Mouse (Mus musculus) left cerebral cortex, adult 2 months (tissue): Measurements from ENCODE around the gene Tgm2. TPM values are rescaled to one million over a fixed set of nuclear protein-coding genes. Genes with fewer than 3 reads are reported as not detected.

Experiments
- DNase-seq, 2 experiments: peaks; one replicate each; pipeline ENCODE4 v3.0.0; 2021 to 2022; ENCODE audit warnings: low spot score in 2 of 2, mixed read lengths in 1 of 2; ENCODE audit errors: extremely low spot score in 1 of 2
- H3K27ac ChIP-seq: fragments of 200-600 bp; 2 replicates; pipeline ENCODE4 v1.8.1; 2022
- H3K4me3 ChIP-seq: fragments of 200-600 bp; 2 replicates; pipeline ENCODE4 v1.8.1; 2022
- CTCF ChIP-seq: fragments of 200-600 bp; IDR thresholded peaks from 2 replicates; pipeline ENCODE4 v1.8.1; 2022; ENCODE audit warnings: antibody characterized with exemption, mild to moderate bottlenecking, moderate library complexity
- intact Hi-C: fragments of 180-260 bp; cut with DNase I; formaldehyde crosslinking; loops from one replicate; pipeline ENCODE4 v1.15.1; 2025
- total RNA-seq, 2 experiments: library from RNA; stranded (reverse); gene quantifications; 2 replicates each; pipeline ENCODE4 v1.2.3; 2021

Tgm2 gene
- total RNA-seq, 2 experiments from 2014 or later, result 12.9 to 14.6 TPM

- Histone ChIP-seq H3K27ac (no peak overlapping the region), H3K4me3 (no peak overlapping the region)
- DNase-seq, result no peak
- intact Hi-C loops, result no loop called here
- no peak for TF ChIP-seq CTCF
Measured at GRCm38 (mm10) chr2:158094300-158094699, 51.9 kb downstream of the Tgm2 start.

- H3K4me3 ChIP-seq, result no peak overlapping the region
- TF ChIP-seq CTCF, result no peak
- H3K27ac ChIP-seq, result no peak overlapping the region
- intact Hi-C loops, result no loop called here
- peak in 1 of 2 experiments; percentile 19 for DNase-seq
Measured at GRCm38 (mm10) chr2:158093345-158093744, 52.9 kb downstream of the Tgm2 start.

DNA sequence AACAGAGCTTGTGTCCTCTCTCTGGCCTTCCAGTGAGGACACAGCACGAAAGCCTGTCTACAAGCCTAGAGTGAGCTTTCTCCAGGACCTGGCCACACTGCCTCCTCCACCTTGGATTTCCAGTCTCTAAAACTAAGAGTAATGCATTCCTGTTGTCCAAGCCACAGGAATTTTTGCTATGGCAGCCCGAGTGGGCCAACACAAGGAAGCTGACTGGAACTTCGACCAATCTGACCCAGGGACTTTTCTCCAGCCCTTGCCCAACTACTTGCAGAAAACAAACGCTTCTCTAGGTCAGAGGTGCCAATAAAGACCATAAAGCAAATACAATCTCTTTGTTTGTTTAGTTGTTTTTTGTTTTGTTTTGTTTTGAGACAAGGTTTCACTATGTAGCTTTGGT is 56.1 kb downstream of the Tgm2 start:
- intact Hi-C loops, result no loop called here
- Histone ChIP-seq H3K4me3 (no peak overlapping the region), H3K27ac (no peak overlapping the region)
- TF ChIP-seq CTCF, result no peak
- no peak for DNase-seq

DNA sequence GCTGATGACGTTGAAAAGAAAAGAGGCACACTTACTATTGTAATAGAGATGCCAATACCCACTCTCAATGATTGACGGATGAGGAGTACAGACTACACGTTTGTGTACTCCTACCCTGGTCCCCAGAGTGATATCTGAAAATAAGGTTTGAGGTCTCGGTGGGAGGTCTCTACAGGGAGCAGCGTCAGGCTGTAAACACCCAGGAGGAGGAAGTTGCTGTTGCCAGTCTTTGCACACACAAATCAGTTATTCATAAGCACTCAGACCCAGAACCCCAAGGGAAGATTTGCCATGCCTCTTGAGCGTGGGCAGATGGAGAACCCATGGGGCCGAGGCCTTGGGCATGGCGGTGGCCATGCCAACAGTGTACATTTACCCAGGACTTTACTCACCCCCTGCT is 61.8 kb downstream of the Tgm2 start:
- no peak overlapping the region for H3K27ac ChIP-seq
- DNase-seq, result no peak
- H3K4me3 ChIP-seq, result no peak overlapping the region
- intact Hi-C loops, result no loop called here
- TF ChIP-seq CTCF, result no peak

GRCm38 (mm10) chr2:158080622-158081241 is 65.5 kb downstream of the Tgm2 start:
- Histone ChIP-seq H3K4me3 (no peak overlapping the region), H3K27ac (no peak overlapping the region)
- DNase-seq, result no peak
- intact Hi-C loops, result no loop called here
- no peak for TF ChIP-seq CTCF

DNA sequence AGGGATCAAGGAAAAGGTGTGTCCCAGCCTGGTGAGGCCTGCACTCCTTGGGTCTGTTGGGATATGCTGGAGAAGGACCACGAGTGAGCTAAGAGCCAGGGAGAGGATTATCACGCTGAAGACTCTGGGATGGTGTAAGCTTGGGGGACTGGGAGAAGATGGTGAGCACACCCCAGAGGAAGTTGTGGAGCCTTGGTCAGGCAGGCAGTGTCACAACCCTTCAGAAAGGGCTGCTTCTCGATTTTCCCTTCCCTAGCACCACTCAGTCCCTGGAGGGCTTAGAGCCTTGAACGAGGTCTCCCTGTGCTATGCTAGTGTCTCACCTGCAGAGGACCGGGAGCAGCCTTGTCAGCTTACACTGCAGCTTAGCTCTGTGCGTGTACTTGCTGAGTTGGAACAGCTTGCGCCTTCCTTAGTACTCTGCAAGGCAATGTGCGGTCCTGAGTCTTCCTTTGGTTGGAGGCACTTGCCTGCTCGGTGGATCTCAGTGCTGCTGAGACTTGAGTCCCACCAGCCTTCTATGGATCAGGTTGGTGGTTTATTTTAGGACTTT is 66.3 kb downstream of the Tgm2 start:
- no peak overlapping the region for H3K27ac ChIP-seq
- DNase-seq, result no peak
- peak; percentile 10; the same call in 1 of the 2 replicates for TF ChIP-seq CTCF
- intact Hi-C loops, result no loop called here
- H3K4me3 ChIP-seq, result no peak overlapping the region

- Histone ChIP-seq H3K27ac (no peak overlapping the region), H3K4me3 (no peak overlapping the region)
- intact Hi-C loops, result no loop called here
- no peak for TF ChIP-seq CTCF
- no peak for DNase-seq
Measured at GRCm38 (mm10) chr2:158078971-158079370, 67.3 kb downstream of the Tgm2 start.

GRCm38 (mm10) chr2:158077981-158078380 is 68.3 kb downstream of the Tgm2 start:
- DNase-seq, result no peak

GRCm38 (mm10) chr2:158076690-158077089 is 69.5 kb downstream of the Tgm2 start:
- intact Hi-C loops, result no loop called here
- no peak overlapping the region for H3K27ac ChIP-seq
- DNase-seq, result no peak
- H3K4me3 ChIP-seq, result no peak overlapping the region
- no peak for TF ChIP-seq CTCF

More at GRCm38 (mm10) chr2:158077981-158078380, 68.3 kb downstream of the Tgm2 start:
- H3K4me3 ChIP-seq, result no peak overlapping the region
- intact Hi-C loops, result no loop called here
- no peak overlapping the region for H3K27ac ChIP-seq
- no peak for TF ChIP-seq CTCF

- intact Hi-C loops, result no loop called here
- no peak for TF ChIP-seq CTCF
- Histone ChIP-seq H3K4me3 (no peak overlapping the region), H3K27ac (no peak overlapping the region)
- DNase-seq, result no peak
Measured at GRCm38 (mm10) chr2:158074835-158075234, 71.4 kb downstream of the Tgm2 start.

DNA sequence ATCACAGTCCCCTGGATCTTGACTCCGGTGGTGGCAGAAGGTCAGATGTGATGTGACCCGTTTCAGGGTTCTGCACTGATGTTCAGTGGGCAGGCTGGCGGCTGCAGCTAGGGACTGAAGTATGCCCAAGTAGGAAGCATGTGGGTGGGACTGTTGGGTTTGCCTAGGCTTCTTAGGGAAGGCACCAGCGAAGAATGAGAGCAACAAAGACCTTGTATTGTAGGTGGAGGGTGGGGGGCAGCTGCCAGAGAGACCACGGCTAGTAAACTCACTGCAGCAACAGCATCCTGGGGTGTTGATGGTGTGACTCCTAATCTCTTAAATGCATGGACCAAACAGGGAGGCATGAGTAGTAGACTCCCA is 74.6 kb downstream of the Tgm2 start:
- no peak for DNase-seq
- no peak for TF ChIP-seq CTCF
- Histone ChIP-seq H3K27ac (no peak overlapping the region), H3K4me3 (no peak overlapping the region)
- intact Hi-C loops, result no loop called here

DNA sequence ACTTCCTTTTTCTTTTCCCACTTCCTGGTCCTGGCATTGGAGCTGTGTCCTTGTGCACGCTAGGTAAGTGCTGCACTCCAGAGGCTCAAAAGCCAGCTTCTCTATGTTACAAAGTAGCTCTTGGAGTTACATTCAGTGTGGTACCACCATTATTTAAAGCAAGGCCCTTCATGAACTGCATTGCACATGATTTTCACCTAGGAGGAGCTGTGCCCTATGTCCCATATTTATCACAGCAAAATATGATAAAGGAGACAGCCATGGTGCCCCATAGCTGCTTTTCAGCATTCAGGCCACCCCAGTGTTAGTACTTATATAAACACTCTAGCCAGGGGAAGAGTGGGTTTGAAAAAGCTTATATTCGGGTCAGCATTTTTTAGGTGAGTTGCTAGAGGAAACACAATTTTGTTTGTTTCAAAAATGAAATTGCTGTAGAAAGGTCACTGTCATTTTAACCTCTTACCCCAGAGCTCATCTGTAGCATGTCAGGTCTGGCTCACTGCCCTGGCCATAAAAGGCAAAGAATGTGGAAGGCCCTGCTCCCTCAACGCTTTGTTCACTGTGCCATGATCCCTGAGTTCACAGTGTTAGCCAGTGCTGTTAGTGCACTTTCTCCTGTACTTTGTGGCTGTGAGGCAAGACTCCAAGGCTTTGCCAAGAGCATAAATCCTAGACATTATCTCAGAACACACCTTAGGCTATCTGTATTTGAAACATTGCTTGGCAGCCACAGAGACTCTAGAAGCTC is 75.2 kb downstream of the Tgm2 start:
- no peak for TF ChIP-seq CTCF
- no peak for DNase-seq
- Histone ChIP-seq H3K4me3 (no peak overlapping the region), H3K27ac (no peak overlapping the region)
- intact Hi-C loops, result no loop called here

GRCm38 (mm10) chr2:158068444-158068971 is 77.7 kb downstream of the Tgm2 start:
- intact Hi-C loops, result no loop called here
- no peak for DNase-seq
- H3K27ac ChIP-seq, result no peak overlapping the region
- TF ChIP-seq CTCF, result no peak
- no peak overlapping the region for H3K4me3 ChIP-seq
